Mouse (Mus musculus) midbrain, embryonic 12.5 days (tissue): ENCODE data around the gene Klc3. TPM values are rescaled to one million over a fixed set of nuclear protein-coding genes. Genes with fewer than 3 reads are reported as not detected.
A peak's percentile ranks its signal among the peaks of the same experiment; 100 is the strongest.

Source experiments
- ATAC-seq: fragments of 200-750 bp; cut with Nextera tagmentation; 2 replicates; pipeline ENCODE4 v1.8.0; 2017; ENCODE audit warnings: low read depth, moderate TSS enrichment, moderate library complexity; ENCODE audit not compliant: low FRiP score
- H3K27ac ChIP-seq: fragments of 300-500 bp; sonication (generic); replicated peaks from 2 replicates; pipeline ENCODE4 v1.5.1; 2016; ENCODE audit warnings: mild to moderate bottlenecking
- H3K27me3 ChIP-seq: fragments of 300-500 bp; sonication (generic); 2 replicates; pipeline ENCODE4 v1.6.1; 2016; ENCODE audit warnings: mild to moderate bottlenecking
- H3K36me3 ChIP-seq: fragments of 300-500 bp; sonication (generic); 2 replicates; pipeline ENCODE4 v1.6.1; 2016
- H3K4me1 ChIP-seq: fragments of 300-500 bp; sonication (generic); 2 replicates; pipeline ENCODE4 v1.6.1; 2016
- H3K4me2 ChIP-seq: fragments of 300-500 bp; sonication (generic); replicated peaks from 2 replicates; pipeline ENCODE4 v1.6.1; 2016; ENCODE audit warnings: mild to moderate bottlenecking, moderate library complexity
- H3K4me3 ChIP-seq: fragments of 300-500 bp; sonication (generic); 2 replicates; pipeline ENCODE4 v1.5.1; 2016; ENCODE audit warnings: mild to moderate bottlenecking
- H3K9ac ChIP-seq: fragments of 300-500 bp; sonication (generic); replicated peaks from 2 replicates; pipeline ENCODE4 v1.6.1; 2016; ENCODE audit warnings: mild to moderate bottlenecking, moderate library complexity
- H3K9me3 ChIP-seq: fragments of 300-500 bp; sonication (generic); 2 replicates; pipeline ENCODE4 v1.6.1; 2016; ENCODE audit warnings: mild to moderate bottlenecking
- WGBS: fragments of 180-500 bp; shearing (Covaris S2); methylation state at CpG from one replicate; pipeline ENCODE4 v1.1.7; 2016; 5-methylcytosine and 5-hydroxymethylcytosine counted together
- polyA plus RNA-seq: library from polyadenylated mRNA; unstranded; fragments of >200 nt; fragmentation: Nextera tagmentation; extraction: Ambion mirVana; gene quantifications from 2 replicates; pipeline ENCODE4 v1.2.1, GENCODE M21; 2016

Gene Klc3
- polyA plus RNA-seq, 1 experiment from 2014 or later = 2.7 TPM

GRCm38 (mm10) chr7:19426888-19427287 lies 23.0 kb upstream of the Klc3 start:
- peaks cover 71% of the 10 kb centered on the region for H3K36me3 ChIP-seq
- no peak for ATAC-seq
- 91% methylated on average over 6 of the region's 6 CpGs for WGBS
- no peaks in the 10 kb centered on the region for H3K4me1 ChIP-seq
- H3K9ac ChIP-seq = no peak overlapping the region
- H3K27me3 ChIP-seq = peaks cover 13% of the 10 kb centered on the region
- H3K27ac ChIP-seq = no peak overlapping the region
- no peak overlapping the region for H3K4me3 ChIP-seq
- no peak overlapping the region for H3K4me2 ChIP-seq
- H3K9me3 ChIP-seq = no peaks in the 10 kb centered on the region

GRCm38 (mm10) chr7:19426349-19426748 lies 22.4 kb upstream of the Klc3 start:
- H3K9ac ChIP-seq = 0 out of 2 replicates have a peak overlapping the region, but pooled peaks have one; percentile 24
- no peak for ATAC-seq
- H3K4me1 ChIP-seq = no peaks in the 10 kb centered on the region
- H3K9me3 ChIP-seq = no peaks in the 10 kb centered on the region
- H3K27ac ChIP-seq = no peak overlapping the region
- H3K4me2 ChIP-seq = no peak overlapping the region
- no peak overlapping the region for H3K4me3 ChIP-seq
- H3K27me3 ChIP-seq = peaks cover 19% of the 10 kb centered on the region
- H3K36me3 ChIP-seq = peaks cover 65% of the 10 kb centered on the region
- 58% methylated on average over 6 of the region's 6 CpGs for WGBS

- peaks cover 42% of the 10 kb centered on the region for H3K36me3 ChIP-seq
- H3K9ac ChIP-seq = no peak overlapping the region
- H3K4me2 ChIP-seq = no peak overlapping the region
- 0 out of 2 replicates have a peak, but pooled peaks cover 2% of the 10 kb centered on the region for H3K4me1 ChIP-seq
- ATAC-seq = no peak
- peaks cover 42% of the 10 kb centered on the region for H3K27me3 ChIP-seq
- H3K27ac ChIP-seq = no peak overlapping the region
- H3K4me3 ChIP-seq = no peak overlapping the region
- WGBS = 71% methylated on average over 4 of the region's 4 CpGs
- no peaks in the 10 kb centered on the region for H3K9me3 ChIP-seq
These were observed 20.1 kb upstream of the Klc3 start for GRCm38 (mm10) chr7:19424051-19424450.

- 91% methylated on average over 3 of the region's 3 CpGs for WGBS
- Histone ChIP-seq H3K9me3 (no peaks in the 10 kb centered on the region), H3K4me2 (no peak overlapping the region), H3K36me3 (peaks cover 33% of the 10 kb centered on the region), H3K27me3 (peaks cover 51% of the 10 kb centered on the region), H3K4me1 (0 out of 2 replicates have a peak, but pooled peaks cover 2% of the 10 kb centered on the region), H3K9ac (no peak overlapping the region), H3K27ac (no peak overlapping the region), H3K4me3 (no peak overlapping the region)
- no peak for ATAC-seq
These were observed 19.2 kb upstream of the Klc3 start for GRCm38 (mm10) chr7:19423083-19423482.

DNA sequence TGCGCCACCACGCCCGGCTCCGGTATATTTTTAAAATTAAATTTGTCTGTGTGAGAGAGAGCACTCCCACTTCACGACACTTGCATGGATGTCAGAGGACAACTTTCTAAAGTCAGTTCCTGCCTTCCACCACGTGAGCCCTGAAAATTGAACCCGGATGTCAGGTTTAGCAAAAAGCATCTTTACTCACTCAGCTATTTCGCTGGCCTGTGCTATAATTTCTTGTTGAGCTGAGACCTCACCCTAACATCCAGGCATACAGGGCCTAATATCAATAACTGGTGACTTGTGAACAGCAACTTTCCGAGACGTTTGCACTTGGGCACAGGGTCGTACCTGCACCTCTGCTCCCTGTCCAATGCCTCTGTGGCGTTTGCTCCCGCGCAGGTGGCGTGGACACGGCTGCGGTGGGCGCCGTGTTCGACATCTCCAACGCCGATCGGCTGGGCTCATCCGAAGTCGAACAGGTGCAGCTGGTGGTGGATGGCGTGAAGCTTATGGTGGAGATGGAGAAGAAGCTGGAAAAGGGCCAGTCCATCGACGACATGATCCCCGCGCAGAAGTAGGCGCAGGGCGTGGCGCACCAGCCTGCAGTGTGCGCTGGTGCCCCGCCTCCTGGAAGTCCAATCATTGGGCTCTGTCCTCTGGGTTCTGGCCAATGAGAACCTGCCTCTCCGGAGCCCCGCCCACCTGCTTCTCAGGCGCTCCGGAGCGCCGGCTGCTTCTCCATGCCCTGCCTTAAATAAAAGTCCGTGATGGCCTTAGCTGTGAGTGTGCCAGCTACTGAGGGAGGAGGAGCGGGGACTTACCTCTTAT lies 17.1 kb upstream of the Klc3 start:
- Histone ChIP-seq H3K27me3 (peaks cover 71% of the 10 kb centered on the region), H3K4me1 (0 out of 2 replicates have a peak, but pooled peaks cover 2% of the 10 kb centered on the region), H3K9ac (peak overlapping the region; percentile 37; the same call in 1 of the 2 replicates), H3K9me3 (no peaks in the 10 kb centered on the region), H3K4me3 (peak overlapping the region; percentile 41), H3K4me2 (peak overlapping the region; percentile 67), H3K27ac (no peak overlapping the region), H3K36me3 (peaks cover 12% of the 10 kb centered on the region)
- WGBS = 15% methylated on average over 43 of the region's 43 CpGs
- ATAC-seq = peak; percentile 98

- WGBS = 9% methylated on average over 28 of the region's 28 CpGs
- Histone ChIP-seq H3K27me3 (peaks cover 79% of the 10 kb centered on the region), H3K36me3 (peaks cover 3% of the 10 kb centered on the region; the same call in 1 of the 2 replicates), H3K9me3 (no peaks in the 10 kb centered on the region), H3K9ac (no peak overlapping the region), H3K4me1 (0 out of 2 replicates have a peak, but pooled peaks cover 2% of the 10 kb centered on the region), H3K4me3 (no peak overlapping the region), H3K4me2 (no peak overlapping the region), H3K27ac (no peak overlapping the region)
- ATAC-seq = no peak
These were observed 16.2 kb upstream of the Klc3 start for GRCm38 (mm10) chr7:19420121-19420520.

DNA sequence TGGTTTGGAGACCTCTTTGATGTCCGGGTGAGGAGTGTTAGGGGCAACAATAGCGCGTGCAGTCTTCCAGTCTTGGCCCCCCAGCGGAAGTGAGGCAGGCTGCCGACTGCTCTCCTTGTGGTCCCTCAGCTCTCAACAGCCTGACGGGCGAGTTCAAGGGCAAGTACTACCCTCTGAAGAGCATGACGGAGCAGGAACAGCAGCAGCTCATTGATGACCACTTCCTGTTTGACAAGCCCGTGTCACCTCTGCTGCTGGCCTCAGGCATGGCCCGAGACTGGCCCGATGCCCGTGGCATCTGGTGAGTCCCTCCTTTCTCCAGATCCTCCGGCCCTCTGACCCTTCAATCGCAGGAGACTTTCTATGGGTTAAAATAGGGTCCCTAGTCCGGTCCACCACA lies 12.7 kb upstream of the Klc3 start:
- Histone ChIP-seq H3K4me1 (0 out of 2 replicates have a peak, but pooled peaks cover 2% of the 10 kb centered on the region), H3K9me3 (no peaks in the 10 kb centered on the region), H3K9ac (no peak overlapping the region), H3K4me2 (no peak overlapping the region), H3K36me3 (no peaks in the 10 kb centered on the region), H3K4me3 (no peak overlapping the region), H3K27me3 (peaks cover 67% of the 10 kb centered on the region), H3K27ac (no peak overlapping the region)
- 81% methylated on average over 15 of the region's 15 CpGs for WGBS
- no peak for ATAC-seq

DNA sequence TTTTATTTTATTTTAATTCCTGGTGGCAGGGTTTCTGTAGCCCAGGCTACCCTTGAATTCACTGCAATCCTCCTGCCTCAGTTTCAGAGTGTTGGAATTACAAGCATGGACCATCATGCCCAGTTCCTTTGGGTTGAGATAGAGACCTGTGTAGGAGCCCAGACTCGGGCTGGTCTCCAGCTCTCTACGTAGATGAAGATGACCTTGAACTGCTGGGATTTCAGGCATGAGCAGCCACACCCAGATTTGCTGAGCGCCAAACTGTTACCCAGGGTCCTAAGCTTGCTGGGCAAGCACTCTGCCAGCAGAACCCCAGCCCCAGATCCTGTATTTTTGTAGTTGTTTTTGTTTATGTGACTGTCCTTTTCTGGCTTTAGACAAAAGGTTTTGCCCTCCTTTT lies 9.6 kb upstream of the Klc3 start:
- peaks cover 39% of the 10 kb centered on the region for H3K27me3 ChIP-seq
- H3K4me1 ChIP-seq = no peaks in the 10 kb centered on the region
- no peaks in the 10 kb centered on the region for H3K9me3 ChIP-seq
- no peak overlapping the region for H3K4me2 ChIP-seq
- H3K9ac ChIP-seq = no peak overlapping the region
- no peak overlapping the region for H3K27ac ChIP-seq
- no peak for ATAC-seq
- H3K36me3 ChIP-seq = no peaks in the 10 kb centered on the region
- 90% methylated on average over 3 of the region's 3 CpGs for WGBS
- no peak overlapping the region for H3K4me3 ChIP-seq

DNA sequence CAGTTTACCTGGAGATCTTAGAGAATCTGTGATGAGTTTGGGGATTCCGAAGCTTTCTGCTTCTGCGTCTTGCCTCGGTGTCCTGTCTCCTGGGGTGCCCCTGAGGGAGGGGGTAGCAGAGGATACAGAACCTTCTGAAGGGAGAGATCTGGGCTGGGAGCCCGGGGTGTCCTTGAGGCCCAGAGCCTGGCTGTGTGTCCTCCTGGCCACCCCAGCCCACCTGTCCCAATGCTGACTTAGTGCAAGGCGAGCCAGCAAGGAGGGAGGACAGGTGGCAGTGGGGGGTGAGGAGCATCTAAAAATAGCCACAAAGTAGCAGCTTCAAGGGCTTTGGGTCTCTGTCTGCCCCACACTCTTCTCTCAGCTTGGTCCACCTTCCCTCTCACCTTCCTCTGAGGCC lies 7.9 kb upstream of the Klc3 start:
- 77% methylated on average over 5 of the region's 5 CpGs for WGBS
- Histone ChIP-seq H3K9me3 (no peaks in the 10 kb centered on the region), H3K9ac (no peak overlapping the region), H3K27me3 (peaks cover 30% of the 10 kb centered on the region), H3K36me3 (no peaks in the 10 kb centered on the region), H3K4me1 (no peaks in the 10 kb centered on the region), H3K4me2 (no peak overlapping the region), H3K4me3 (no peak overlapping the region), H3K27ac (no peak overlapping the region)
- ATAC-seq = no peak

GRCm38 (mm10) chr7:19410766-19411344 lies 7.0 kb upstream of the Klc3 start:
- Histone ChIP-seq H3K9ac (no peak overlapping the region), H3K9me3 (no peaks in the 10 kb centered on the region), H3K27ac (no peak overlapping the region), H3K36me3 (no peaks in the 10 kb centered on the region), H3K27me3 (peaks cover 30% of the 10 kb centered on the region), H3K4me1 (no peaks in the 10 kb centered on the region), H3K4me2 (no peak overlapping the region), H3K4me3 (no peak overlapping the region)
- 86% methylated on average over 11 of the region's 11 CpGs for WGBS
- no peak for ATAC-seq

DNA sequence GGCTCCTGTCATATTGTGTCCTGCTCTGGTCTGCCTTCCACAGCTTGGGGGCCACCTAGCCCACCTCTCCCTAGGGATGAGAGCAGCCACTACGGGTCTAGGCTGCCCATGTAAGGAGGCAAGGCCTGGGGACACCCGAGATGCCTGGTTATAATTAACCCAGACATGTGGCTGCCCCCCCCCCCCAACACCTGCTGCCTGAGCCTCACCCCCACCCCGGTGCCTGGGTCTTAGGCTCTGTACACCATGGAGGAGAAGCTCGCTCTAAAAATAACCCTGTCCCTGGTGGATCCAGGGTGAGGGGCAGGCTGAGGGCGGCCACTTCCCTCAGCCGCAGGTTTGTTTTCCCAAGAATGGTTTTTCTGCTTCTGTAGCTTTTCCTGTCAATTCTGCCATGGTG lies 5.8 kb upstream of the Klc3 start:
- no peak overlapping the region for H3K27ac ChIP-seq
- ATAC-seq = no peak
- no peak overlapping the region for H3K4me3 ChIP-seq
- H3K4me2 ChIP-seq = no peak overlapping the region
- H3K9me3 ChIP-seq = no peaks in the 10 kb centered on the region
- H3K36me3 ChIP-seq = no peaks in the 10 kb centered on the region
- no peak overlapping the region for H3K9ac ChIP-seq
- H3K4me1 ChIP-seq = peaks cover 3% of the 10 kb centered on the region; the same call in 1 of the 2 replicates
- 70% methylated on average over 6 of the region's 6 CpGs for WGBS
- H3K27me3 ChIP-seq = peaks cover 31% of the 10 kb centered on the region

DNA sequence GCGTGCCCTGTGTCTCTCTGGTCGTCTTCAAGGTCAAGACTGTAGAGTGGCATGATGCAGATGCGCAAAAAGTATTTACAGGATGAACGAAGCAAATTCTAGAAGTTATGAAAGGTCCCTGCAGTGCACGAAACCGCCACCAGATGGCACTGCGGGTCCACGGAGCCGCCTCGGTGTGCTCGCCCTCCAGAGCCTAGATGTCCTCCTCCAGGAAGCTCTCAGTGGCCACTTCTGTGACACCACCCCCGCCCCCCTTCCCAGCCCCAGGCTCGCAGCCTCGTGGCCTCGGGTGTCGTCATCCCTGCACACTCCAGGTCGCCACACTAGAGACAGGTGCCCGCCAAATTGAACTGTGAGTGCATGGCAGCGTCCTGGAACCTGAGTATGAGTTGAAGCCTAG lies 1.5 kb upstream of the Klc3 start:
- H3K9ac ChIP-seq = no peak overlapping the region
- WGBS = 3% methylated on average over 19 of the region's 19 CpGs
- no peaks in the 10 kb centered on the region for H3K36me3 ChIP-seq
- H3K4me1 ChIP-seq = peaks cover 15% of the 10 kb centered on the region
- 0 out of 2 replicates have a peak overlapping the region, but pooled peaks have one; percentile 1 for H3K4me3 ChIP-seq
- H3K27ac ChIP-seq = no peak overlapping the region
- peaks cover 7% of the 10 kb centered on the region; the same call in 1 of the 2 replicates for H3K9me3 ChIP-seq
- peaks cover 70% of the 10 kb centered on the region for H3K27me3 ChIP-seq
- H3K4me2 ChIP-seq = peak overlapping the region; percentile 32; the same call in 1 of the 2 replicates
- peak; percentile 74 for ATAC-seq
